Comparison of ENCODE assay signal across 8 mouse cellular contexts in the genomic region with DNA sequence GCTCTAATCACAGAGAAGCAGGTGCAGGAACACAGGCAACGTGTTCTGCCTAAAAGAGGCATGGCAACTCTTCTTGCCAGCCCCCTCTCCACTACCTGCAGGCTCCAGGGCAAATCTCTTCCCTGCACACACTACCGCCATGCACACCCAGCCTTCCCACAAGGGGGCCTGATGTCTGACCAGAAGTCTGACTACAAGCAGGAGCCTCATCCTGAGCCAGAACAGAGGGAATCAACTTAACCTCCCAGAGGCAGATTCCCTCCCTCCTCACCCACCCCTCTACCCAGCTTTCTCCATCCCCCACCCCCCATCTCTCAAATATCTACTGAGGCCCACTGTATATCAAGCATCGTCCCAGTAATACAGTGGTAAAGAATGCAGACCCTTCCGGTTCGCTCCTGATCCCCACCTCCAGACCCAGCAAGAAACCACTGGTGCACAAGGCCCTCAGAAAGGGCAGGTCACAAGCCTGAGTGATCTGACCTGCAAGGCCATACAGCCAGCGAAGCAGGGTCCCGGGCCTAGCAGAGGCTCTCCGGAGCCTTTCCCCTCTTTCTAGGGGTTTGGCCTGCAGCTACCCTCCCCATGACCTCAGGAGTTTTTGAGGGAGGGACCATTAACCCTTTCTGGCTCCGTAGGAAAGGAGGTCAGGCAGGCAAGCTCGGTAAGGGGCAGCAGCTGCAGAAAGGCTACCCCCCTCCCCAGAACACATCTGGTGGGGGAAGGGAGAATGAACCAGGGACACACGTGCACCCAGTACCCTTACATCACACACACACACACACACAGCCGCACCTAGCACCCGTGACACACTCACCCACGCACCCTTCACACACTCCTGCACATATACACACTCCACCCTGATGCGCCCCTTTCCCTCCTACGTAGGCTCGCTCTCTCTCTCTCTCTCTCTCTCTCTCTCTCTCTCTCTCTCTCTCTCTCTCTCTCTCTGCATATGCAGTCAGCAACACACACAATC. TPM values are rescaled to one million over a fixed set of nuclear protein-coding genes. Genes with fewer than 3 reads are reported as not detected.
A peak's percentile ranks its signal among the peaks of the same experiment; 100 is the strongest.
DNase-seq lines count a peak whose midpoint lies in the region; ATAC-seq lines count a peak whose summit lies in the region.

No protein-coding gene starts in this region.

- no peak overlapping the region for H3K27ac ChIP-seq in limb, embryonic 13.5 days
- no peak overlapping the region for H3K27ac ChIP-seq in stomach, embryonic 16.5 days (ENCODE audit: low read length)

- H3K4me1 ChIP-seq in limb, embryonic 13.5 days = peaks cover 9% of the 10 kb centered on the region
- H3K4me1 ChIP-seq in stomach, embryonic 16.5 days (ENCODE audit: control insufficient read depth, insufficient read depth, low read length) = 0 out of 2 replicates have a peak, but pooled peaks cover 3% of the 10 kb centered on the region

- H3K4me2 ChIP-seq in limb, embryonic 13.5 days (replicated peaks) = peak overlapping the region; percentile 94
- peak overlapping the region; percentile 95 for H3K4me2 ChIP-seq in stomach, embryonic 16.5 days (ENCODE audit: low read depth, low read length)

- ATAC-seq in CD4-positive, CD25-positive, alpha-beta regulatory T cell, adult 4 months = no peak
- ATAC-seq in limb, embryonic 13.5 days (ENCODE audit: low FRiP score, low read depth) = peak; percentile 42; the same call in 1 of the 2 replicates
- ATAC-seq in stomach, embryonic 16.5 days (ENCODE audit: insufficient read depth, low FRiP score) = peak; percentile 59; the same call in 1 of the 2 replicates

- peaks cover 72% of the 10 kb centered on the region for H3K27me3 ChIP-seq in limb, embryonic 13.5 days
- H3K27me3 ChIP-seq in stomach, embryonic 16.5 days (ENCODE audit: control insufficient read depth, insufficient read depth, low read length) = peaks cover 8% of the 10 kb centered on the region; the same call in 1 of the 2 replicates

- no peaks in the 10 kb centered on the region for H3K36me3 ChIP-seq in limb, embryonic 13.5 days
- no peaks in the 10 kb centered on the region for H3K36me3 ChIP-seq in stomach, embryonic 16.5 days (ENCODE audit: control insufficient read depth, insufficient read depth, low read length)

- peak overlapping the region; percentile 65 for H3K4me3 ChIP-seq in limb, embryonic 13.5 days
- peak overlapping the region; percentile 56 for H3K4me3 ChIP-seq in stomach, embryonic 16.5 days (replicated peaks; ENCODE audit: low read length)

- H3K9ac ChIP-seq in limb, embryonic 13.5 days = peak overlapping the region; percentile 76
- H3K9ac ChIP-seq in stomach, embryonic 16.5 days (ENCODE audit: low read length) = no peak overlapping the region

- DNase-seq in CD4-positive, CD25-positive, alpha-beta regulatory T cell, adult 2 months (ENCODE audit: low read depth, low spot score) = peak; percentile 20
- DNase-seq in right cerebral cortex, postnatal 10 days (ENCODE audit: low spot score in 2 of 2) = peak; percentile 44 to 61
- no peak for DNase-seq in right cerebral cortex, postnatal 25 days
- no peak for DNase-seq in kidney, adult 18-20 months
- no peak for DNase-seq in left cerebral cortex, adult 9 months (ENCODE audit: low spot score in 2 of 2)

- H3K9me3 ChIP-seq in limb, embryonic 13.5 days = no peaks in the 10 kb centered on the region
- no peaks in the 10 kb centered on the region for H3K9me3 ChIP-seq in stomach, embryonic 16.5 days (replicated peaks; ENCODE audit: control insufficient read depth, low read length)

- WGBS in limb, embryonic 13.5 days = 14% methylated on average over 17 of the region's 17 CpGs
- 32% methylated on average over 17 of the region's 17 CpGs for WGBS in stomach, embryonic 16.5 days

RNA-seq across cellular contexts. Expression of a gene that starts 1.2 kb away (rescaled TPM):
- under 1 TPM; 0.16 to 0.28 TPM for polyA plus RNA-seq in CD4-positive, CD25-positive, alpha-beta regulatory T cell, adult 4 months (2017; shearing (Covaris generic))
- polyA plus RNA-seq in limb, embryonic 13.5 days (2015; fragmentation: Nextera tagmentation; extraction: Ambion mirVana) = 0.90 and 1.3 TPM in 2 replicates
- polyA plus RNA-seq in stomach, embryonic 16.5 days (2015; fragmentation: Nextera tagmentation; extraction: Ambion mirVana) = 0.30 and 0.31 TPM in 2 replicates

RNA-seq across cellular contexts. Expression of a gene that starts 13.4 kb away (rescaled TPM):
- 10 to 100 TPM; 60.2 to 62.8 TPM for polyA plus RNA-seq in CD4-positive, CD25-positive, alpha-beta regulatory T cell, adult 4 months (2017; shearing (Covaris generic))
- polyA plus RNA-seq in limb, embryonic 13.5 days (2015; fragmentation: Nextera tagmentation; extraction: Ambion mirVana) = 46.6 and 52.3 TPM in 2 replicates
- 28.3 and 29.4 TPM in 2 replicates for polyA plus RNA-seq in stomach, embryonic 16.5 days (2015; fragmentation: Nextera tagmentation; extraction: Ambion mirVana)

RNA-seq across cellular contexts. Expression of a gene that starts 38.0 kb away (rescaled TPM):
- polyA plus RNA-seq in CD4-positive, CD25-positive, alpha-beta regulatory T cell, adult 4 months (2017; shearing (Covaris generic)) = 10 to 100 TPM; 18.5 to 22.7 TPM
- 49.9 and 51.7 TPM in 2 replicates for polyA plus RNA-seq in limb, embryonic 13.5 days (2015; fragmentation: Nextera tagmentation; extraction: Ambion mirVana)
- polyA plus RNA-seq in stomach, embryonic 16.5 days (2015; fragmentation: Nextera tagmentation; extraction: Ambion mirVana) = 43.4 and 43.7 TPM in 2 replicates

Comparison
In these comparisons a context has a peak if more than half of its experiments do, and no peak if none do; other contexts are left out.
1. DNase-seq: peak in CD4-positive, CD25-positive, alpha-beta regulatory T cell, adult 2 months (single experiment) and right cerebral cortex, postnatal 10 days (2 of 2); none in right cerebral cortex, postnatal 25 days (single experiment), kidney, adult 18-20 months (single experiment) and left cerebral cortex, adult 9 months (0 of 2).